Mouse (Mus musculus) heart, postnatal 36 days (tissue): ENCODE data around the gene Gmeb1. TPM values are rescaled to one million over a fixed set of nuclear protein-coding genes. Genes with fewer than 3 reads are reported as not detected.

Experiments used
- DNase-seq, 2 experiments: peaks; one replicate each; pipeline ENCODE4 v3.0.0; 2021 to 2022
- intact Hi-C: fragments of 180-260 bp; cut with DNase I; formaldehyde crosslinking; loops from one replicate; pipeline ENCODE4 v1.15.1; 2025
- microRNA-seq, 2 experiments: library from miRNA; unstranded; fragments of <30 nt; microRNA quantifications; one replicate each; pipeline ENCODE4 v1.2.0; 2021; ENCODE audit warnings: borderline number of aligned reads in 2 of 2
- total RNA-seq, 2 experiments: library from RNA; stranded (reverse); gene quantifications; 2 replicates each; pipeline ENCODE4 v1.2.3; 2021

The Gmeb1 gene
- total RNA-seq, 2 experiments from 2014 or later: 8.8 to 9.6 TPM

DNA sequence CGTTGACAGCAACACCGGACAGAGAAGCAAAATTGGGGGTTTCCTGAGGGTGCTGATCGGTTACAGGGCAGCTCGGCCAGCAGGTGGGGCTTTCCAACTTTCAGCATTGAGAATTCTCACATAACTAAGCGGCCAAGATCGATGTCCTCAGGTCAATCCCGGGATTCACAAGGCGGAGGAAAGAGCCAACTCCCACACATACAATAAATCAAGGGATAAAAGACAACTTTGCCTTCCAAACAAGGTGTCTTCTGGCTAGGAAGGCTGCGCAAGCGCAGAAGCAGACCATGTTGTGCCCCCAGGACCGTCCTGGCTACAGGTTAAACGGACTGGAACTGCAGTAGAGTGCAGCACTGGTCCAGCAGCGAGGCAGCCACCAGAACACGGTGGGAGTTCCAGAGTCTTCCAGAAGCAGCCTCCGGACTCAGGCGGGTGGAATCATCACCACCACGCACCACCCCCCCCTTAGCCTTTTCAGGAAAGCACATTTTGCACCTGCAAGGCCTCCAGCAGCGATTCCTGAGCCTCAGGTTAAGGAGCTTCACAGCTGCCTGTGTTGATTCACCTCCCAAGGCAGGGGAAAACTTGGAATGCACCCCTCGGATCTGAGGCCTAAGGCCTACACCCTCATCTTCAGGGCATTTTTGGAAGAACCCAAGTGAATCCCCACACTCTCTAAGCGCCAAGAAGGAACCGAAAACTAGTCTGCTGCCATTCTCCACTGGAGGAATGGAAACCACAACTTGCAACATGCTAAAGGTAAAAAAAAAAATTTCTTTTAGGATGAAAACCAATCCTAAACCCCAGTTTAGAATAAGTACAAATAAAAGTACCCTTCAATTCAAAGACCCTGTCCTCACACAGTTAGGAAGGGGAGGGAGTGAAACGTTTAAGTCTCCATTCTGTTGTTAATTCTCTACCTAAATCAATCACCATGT, 79.4 kb downstream of the Gmeb1 start:
- DNase-seq: no peak
- intact Hi-C loops: no loop called here

DNA sequence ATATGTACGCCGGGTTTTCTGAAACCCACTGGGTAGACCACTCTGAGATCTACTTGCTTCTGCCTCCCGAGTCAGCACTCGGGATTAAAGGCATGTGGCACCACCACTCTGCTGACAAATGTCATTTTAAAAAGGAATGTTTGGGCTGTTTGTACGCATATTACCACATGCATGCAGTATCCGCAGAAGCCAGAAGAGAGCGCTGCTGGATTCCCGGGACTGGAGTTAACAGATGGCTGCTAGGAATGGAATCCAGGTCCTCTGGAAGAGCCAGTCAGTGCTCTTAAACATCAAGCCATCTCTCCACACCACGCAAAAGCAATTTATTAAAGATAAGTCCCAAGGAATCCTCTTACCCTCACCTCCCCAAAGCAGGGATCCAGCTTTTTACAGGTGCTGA, 80.7 kb downstream of the Gmeb1 start:
- intact Hi-C loops: no loop called here
- DNase-seq: peak; percentile 25 to 42

DNA sequence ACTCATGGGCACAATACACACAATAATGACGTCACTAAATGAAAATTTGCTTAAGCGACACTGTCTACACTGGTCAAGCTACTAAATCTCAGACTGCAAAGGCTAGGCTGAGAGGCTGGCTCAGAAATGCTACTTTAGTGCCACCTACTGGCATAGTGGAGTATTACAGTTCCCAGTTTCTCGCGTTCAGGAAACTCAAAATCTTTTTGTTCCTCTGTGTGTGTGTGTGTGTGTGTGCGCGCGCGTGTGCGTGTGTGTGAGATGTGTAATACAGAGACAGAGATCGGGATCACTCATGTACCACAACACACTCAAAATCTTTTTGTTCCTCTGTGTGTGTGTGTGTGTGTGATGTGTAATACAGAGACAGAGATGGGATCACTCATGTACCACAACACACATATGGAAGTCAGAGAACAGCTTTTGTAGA, 82.8 kb downstream of the Gmeb1 start:
- peak; percentile 61 for DNase-seq
- intact Hi-C loops: loop anchor here (1.0 to 10.0 kb wide), 3 partner anchors 89 to 314 kb away; no protein-coding TSS in a partner anchor

DNA sequence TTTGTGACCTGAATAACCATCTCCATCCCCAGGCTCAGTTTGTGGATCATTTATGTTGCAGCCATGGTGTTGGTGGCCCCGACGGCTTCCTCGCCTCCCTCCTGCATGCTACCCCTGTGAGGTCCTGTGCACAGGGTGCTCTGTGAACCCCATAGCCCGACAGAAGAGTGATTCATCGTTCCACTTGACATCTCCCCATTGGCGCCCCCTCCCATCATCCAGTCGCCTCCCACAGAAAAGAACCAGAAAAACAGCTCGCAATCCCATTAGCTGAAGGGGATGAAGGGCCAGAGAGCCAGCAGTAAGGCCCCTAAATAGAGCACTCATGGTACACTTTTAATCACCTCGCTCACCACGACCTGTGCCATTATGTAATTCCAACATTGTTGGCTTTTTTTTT, 84.9 kb downstream of the Gmeb1 start:
- intact Hi-C loops: loop anchor here (10.0 kb wide), 2 partner anchors 202 to 312 kb away; no protein-coding TSS in a partner anchor
- no peak for DNase-seq

Small RNAs within 50 kb of the gene (microRNA-seq; reads per million reads assigned to microRNA genes)
- gene Gm22033: 0 reads per million in 2 experiments

Other genes with a start within 250 kb of the Gmeb1 start
- gene Gm10300, start 186.9 kb downstream of the Gmeb1 start, total RNA-seq: under 1 TPM in 1 of 2 experiments, not detected in 1; 0.11 TPM
- 100 to 1,000 TPM; 144 to 148 TPM for gene Epb41, start 186.3 kb downstream of the Gmeb1 start, total RNA-seq
- under 1 TPM; 0.27 to 0.44 TPM for gene Oprd1, start 117.1 kb downstream of the Gmeb1 start, total RNA-seq
- gene Ythdf2, start 49.3 kb downstream of the Gmeb1 start, total RNA-seq: 10 to 100 TPM; 27.6 to 30.5 TPM
- gene Taf12, start 12.8 kb upstream of the Gmeb1 start, total RNA-seq: 10 to 100 TPM; 28.2 to 34.8 TPM
- gene Rab42, start 41.8 kb upstream of the Gmeb1 start, total RNA-seq: under 1 TPM in 1 of 2 experiments, not detected in 1; 0.98 TPM
- 10 to 100 TPM; 25.0 to 28.8 TPM for gene Trnau1ap, start 67.9 kb upstream of the Gmeb1 start, total RNA-seq
- 1 to 10 TPM; 6.4 to 7.2 TPM for gene Rcc1, start 92.0 kb upstream of the Gmeb1 start, total RNA-seq
- 10 to 100 TPM; 23.4 to 27.1 TPM for gene Phactr4, start 160.9 kb upstream of the Gmeb1 start, total RNA-seq
- 1 to 10 TPM; 3.4 to 4.3 TPM for gene Med18, start 202.3 kb upstream of the Gmeb1 start, total RNA-seq
- 1 to 10 TPM; 3.3 to 4.1 TPM for gene Sesn2, start 248.9 kb upstream of the Gmeb1 start, total RNA-seq